Mouse (Mus musculus) liver, postnatal 0 days (tissue): ENCODE results near the gene Ppp1r12a. TPM values are rescaled to one million over a fixed set of nuclear protein-coding genes. Genes with fewer than 3 reads are reported as not detected.

Experiments
- ATAC-seq: fragments of 200-750 bp; cut with Nextera tagmentation; 2 replicates; pipeline ENCODE4 v1.8.0; 2017; ENCODE audit warnings: mild to moderate bottlenecking, moderate library complexity
- DNase-seq: peaks from one replicate; pipeline ENCODE4 v3.0.0-alpha.2; 2016
- H3K27ac ChIP-seq: fragments of 300-500 bp; sonication (generic); 2 replicates; pipeline ENCODE4 v1.5.1; 2014; ENCODE audit warnings: antibody characterized with exemption, moderate library complexity, mild to moderate bottlenecking, low read depth
- H3K27me3 ChIP-seq: fragments of 300-500 bp; sonication (generic); 2 replicates; pipeline ENCODE4 v1.6.1; 2014; ENCODE audit warnings: low read length, control low read depth, mixed read lengths; ENCODE audit not compliant: insufficient read depth
- H3K36me3 ChIP-seq: fragments of 300-500 bp; sonication (generic); replicated peaks from 2 replicates; pipeline ENCODE4 v1.6.1; 2014; ENCODE audit warnings: mild to moderate bottlenecking, control low read depth, low read length, moderate library complexity, mixed read lengths; ENCODE audit not compliant: insufficient read depth
- H3K4me1 ChIP-seq: fragments of 300-500 bp; sonication (generic); 2 replicates; pipeline ENCODE4 v1.6.1; 2014; ENCODE audit warnings: antibody characterized with exemption, mild to moderate bottlenecking, control low read depth; ENCODE audit not compliant: insufficient read depth
- H3K4me2 ChIP-seq: fragments of 300-500 bp; sonication (generic); 2 replicates; pipeline ENCODE4 v1.6.1; 2014; ENCODE audit warnings: low read depth, mild to moderate bottlenecking, low read length, moderate library complexity, mixed read lengths
- H3K4me3 ChIP-seq: fragments of 300-500 bp; sonication (generic); 2 replicates; pipeline ENCODE4 v1.5.1; 2014; ENCODE audit warnings: low read depth, low read length
- H3K9ac ChIP-seq: fragments of 300-500 bp; sonication (generic); replicated peaks from 2 replicates; pipeline ENCODE4 v1.6.1; 2014; ENCODE audit warnings: mild to moderate bottlenecking, moderate library complexity
- H3K9me3 ChIP-seq: fragments of 300-500 bp; sonication (generic); 2 replicates; pipeline ENCODE4 v1.6.1; 2016; ENCODE audit warnings: mild to moderate bottlenecking, control low read depth, low read length, mixed read lengths
- CTCF ChIP-seq: sonication (generic); IDR thresholded peaks from 2 replicates; pipeline ENCODE4 v1.5.1; 2016; ENCODE audit warnings: antibody characterized with exemption, low read depth
- EP300 ChIP-seq: IDR thresholded peaks from 2 replicates; pipeline ENCODE4 v1.6.1; 2016; ENCODE audit warnings: antibody characterized with exemption, low read depth, mild to moderate bottlenecking
- WGBS: fragments of 180-500 bp; shearing (Covaris S2); extraction: QIAGEN DNeasy Blood & Tissue Kit; methylation state at CpG from one replicate; pipeline ENCODE4 v1.1.7; 2014; ENCODE audit not compliant: insufficient replicate concordance; 5-methylcytosine and 5-hydroxymethylcytosine counted together
- polyA plus RNA-seq: library from polyadenylated mRNA; unstranded; fragments of >200 nt; fragmentation: Nextera tagmentation; extraction: Ambion mirVana; gene quantifications from 2 replicates; pipeline ENCODE4 v1.2.1, GENCODE M21; 2015

Gene Ppp1r12a
- polyA plus RNA-seq, 1 experiment from 2014 or later, result 25.3 TPM

DNA sequence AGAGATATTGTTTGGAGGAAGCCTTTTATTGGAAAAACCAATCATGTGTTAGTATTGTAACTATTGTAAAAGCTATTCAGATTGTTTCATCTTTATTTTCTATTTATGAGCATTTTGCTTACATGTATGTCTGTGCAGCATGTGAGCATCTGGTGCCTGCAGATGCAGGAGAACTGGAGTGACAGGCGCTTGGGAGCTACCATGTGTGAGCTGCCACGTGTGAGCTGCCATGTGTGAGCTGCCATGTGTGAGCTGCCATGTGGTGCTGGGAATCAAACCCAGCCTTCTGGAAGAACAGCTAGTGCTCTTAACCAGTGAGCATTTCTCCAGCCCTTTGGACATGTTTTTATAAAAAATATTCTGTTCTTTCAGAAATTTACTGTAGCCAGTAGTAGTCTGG lies 18.3 kb downstream of the Ppp1r12a start:
- WGBS, result 81% methylated on average over 2 of the region's 2 CpGs
- no peak for TF ChIP-seq CTCF
- TF ChIP-seq EP300, result no peak
- H3K27ac ChIP-seq, result no peak overlapping the region
- DNase-seq (no peak), ATAC-seq (no peak)
- no peaks in the 10 kb centered on the region for H3K36me3 ChIP-seq
- peaks cover 27% of the 10 kb centered on the region for H3K4me1 ChIP-seq
- no peak overlapping the region for H3K4me2 ChIP-seq
- H3K4me3 ChIP-seq, result no peak overlapping the region
- H3K9ac ChIP-seq, result no peak overlapping the region
- H3K9me3 ChIP-seq, result no peaks in the 10 kb centered on the region
- no peaks in the 10 kb centered on the region for H3K27me3 ChIP-seq

DNA sequence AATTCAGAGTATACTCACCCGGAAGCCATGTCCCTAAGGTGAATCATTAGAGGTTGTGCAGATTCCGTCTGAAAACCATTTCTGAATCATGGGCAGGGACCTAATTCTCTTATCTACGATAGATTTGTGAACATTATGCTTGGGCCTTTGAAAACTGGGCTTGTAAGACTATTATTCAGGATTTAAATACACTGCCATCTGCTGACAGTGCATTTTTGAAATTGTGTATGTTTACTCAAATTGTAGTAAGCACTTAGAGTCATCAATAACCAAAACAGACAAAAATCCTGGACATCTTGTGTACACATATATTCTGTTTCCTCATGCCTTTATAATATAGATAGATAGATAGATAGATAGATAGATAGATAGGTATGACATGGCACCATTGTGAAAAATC lies 19.9 kb downstream of the Ppp1r12a start:
- TF ChIP-seq EP300, result no peak
- TF ChIP-seq CTCF, result no peak
- Histone ChIP-seq H3K27me3 (no peaks in the 10 kb centered on the region), H3K4me2 (no peak overlapping the region), H3K27ac (no peak overlapping the region), H3K9ac (no peak overlapping the region), H3K4me1 (peaks cover 27% of the 10 kb centered on the region), H3K4me3 (no peak overlapping the region), H3K9me3 (no peaks in the 10 kb centered on the region), H3K36me3 (no peaks in the 10 kb centered on the region)
- DNase-seq (no peak), ATAC-seq (no peak)
- WGBS, result 76% methylated on average over 3 of the region's 3 CpGs

DNA sequence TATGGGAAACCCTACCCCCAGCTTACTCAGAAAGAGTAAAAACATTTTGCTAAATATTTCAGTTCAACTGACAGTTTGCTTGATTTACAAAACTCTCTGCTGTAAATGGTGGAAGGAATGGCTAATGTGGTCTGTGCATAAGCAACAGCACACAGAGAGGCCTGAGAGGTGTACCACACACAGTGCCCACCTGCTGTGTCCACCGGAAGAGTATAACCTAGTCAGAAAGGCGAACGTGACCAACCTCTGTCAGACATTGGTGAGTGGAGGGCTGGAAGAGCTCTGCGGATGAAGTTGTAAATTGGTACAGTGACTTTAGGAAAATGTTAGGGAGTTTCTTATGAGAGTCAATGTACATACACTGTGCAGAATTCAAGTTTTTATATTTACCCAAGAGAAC lies 20.4 kb downstream of the Ppp1r12a start:
- H3K27me3 ChIP-seq, result no peaks in the 10 kb centered on the region
- 89% methylated on average over 4 of the region's 4 CpGs for WGBS
- no peak overlapping the region for H3K27ac ChIP-seq
- no peak overlapping the region for H3K4me2 ChIP-seq
- H3K4me1 ChIP-seq, result peaks cover 27% of the 10 kb centered on the region
- no peak overlapping the region for H3K9ac ChIP-seq
- no peak overlapping the region for H3K4me3 ChIP-seq
- H3K9me3 ChIP-seq, result no peaks in the 10 kb centered on the region
- TF ChIP-seq EP300 (no peak), CTCF (no peak)
- H3K36me3 ChIP-seq, result no peaks in the 10 kb centered on the region
- ATAC-seq, result no peak
- DNase-seq, result no peak

DNA sequence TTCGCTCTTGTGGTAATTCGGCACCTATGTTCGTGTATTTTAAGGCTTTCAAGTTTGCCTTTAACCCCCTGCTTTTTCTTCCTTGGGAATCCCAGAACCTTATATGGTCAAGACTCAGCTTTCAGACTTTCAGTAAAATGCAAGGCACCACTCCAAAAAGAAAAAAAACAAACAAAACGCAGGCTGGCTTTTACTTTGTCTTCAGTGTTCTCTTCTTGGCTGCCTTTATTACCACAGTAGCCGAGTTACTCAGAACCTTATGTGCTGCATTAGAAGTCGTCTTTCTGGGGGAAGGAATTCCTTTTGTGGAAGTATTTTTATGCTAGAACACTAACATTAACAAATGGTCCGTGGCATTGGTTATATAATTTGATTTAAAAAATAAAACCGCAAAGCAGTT lies 22.8 kb downstream of the Ppp1r12a start:
- TF ChIP-seq CTCF (no peak), EP300 (no peak)
- H3K4me2 ChIP-seq, result no peak overlapping the region
- H3K4me3 ChIP-seq, result no peak overlapping the region
- H3K27ac ChIP-seq, result no peak overlapping the region
- 81% methylated on average over 8 of the region's 8 CpGs for WGBS
- ATAC-seq (no peak), DNase-seq (no peak)
- no peaks in the 10 kb centered on the region for H3K27me3 ChIP-seq
- H3K4me1 ChIP-seq, result peaks cover 15% of the 10 kb centered on the region
- H3K9me3 ChIP-seq, result no peaks in the 10 kb centered on the region
- no peak overlapping the region for H3K9ac ChIP-seq
- H3K36me3 ChIP-seq, result no peaks in the 10 kb centered on the region; the same call in 1 of the 2 replicates

DNA sequence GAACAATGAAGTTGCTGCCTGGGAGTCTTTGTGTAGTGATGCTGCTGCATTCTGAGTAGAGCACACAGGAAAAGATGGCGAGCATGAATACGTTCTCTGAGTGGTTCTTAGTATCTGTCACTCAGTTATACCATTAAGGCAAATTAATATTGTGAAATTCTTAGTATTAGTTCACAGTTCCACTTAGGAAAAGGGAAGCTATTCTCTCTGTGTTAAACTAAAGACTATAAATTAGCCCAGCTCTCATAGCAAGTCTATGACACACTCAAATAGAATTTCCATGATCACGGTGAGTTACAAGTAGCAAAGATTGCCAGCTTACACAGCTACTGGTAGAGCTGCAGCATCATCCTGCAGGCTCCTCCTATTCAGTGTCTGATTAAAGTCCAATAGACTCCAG lies 23.3 kb downstream of the Ppp1r12a start:
- DNase-seq (no peak), ATAC-seq (no peak)
- no peak for TF ChIP-seq CTCF
- H3K9me3 ChIP-seq, result no peaks in the 10 kb centered on the region
- H3K27ac ChIP-seq, result no peak overlapping the region
- H3K36me3 ChIP-seq, result no peaks in the 10 kb centered on the region; the same call in 1 of the 2 replicates
- no peaks in the 10 kb centered on the region for H3K27me3 ChIP-seq
- no peak overlapping the region for H3K9ac ChIP-seq
- H3K4me1 ChIP-seq, result peaks cover 13% of the 10 kb centered on the region
- 69% methylated on average over 3 of the region's 3 CpGs for WGBS
- no peak overlapping the region for H3K4me3 ChIP-seq
- H3K4me2 ChIP-seq, result no peak overlapping the region

DNA sequence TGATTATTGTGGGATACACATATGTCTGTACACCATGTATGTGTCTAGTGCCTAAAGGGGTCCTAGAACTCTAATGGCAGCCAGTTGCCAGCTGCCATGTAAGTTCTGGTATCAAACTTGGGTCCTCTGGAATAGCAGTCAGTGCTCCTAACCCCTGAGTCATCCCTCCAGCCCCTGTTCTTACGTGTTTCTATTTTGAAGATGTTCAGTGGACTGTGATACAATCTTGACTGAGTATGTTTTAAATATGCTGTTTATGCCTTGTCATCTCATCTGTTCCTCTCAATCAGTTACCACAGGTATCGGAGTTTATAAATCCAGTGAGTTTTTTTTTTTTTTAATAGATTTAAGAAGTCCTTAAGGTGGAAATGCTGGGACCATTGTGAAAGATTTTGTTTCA lies 27.3 kb downstream of the Ppp1r12a start:
- H3K4me2 ChIP-seq, result no peak overlapping the region
- TF ChIP-seq EP300 (no peak), CTCF (no peak)
- no peaks in the 10 kb centered on the region for H3K27me3 ChIP-seq
- H3K36me3 ChIP-seq, result no peaks in the 10 kb centered on the region; the same call in 1 of the 2 replicates
- no peak overlapping the region for H3K9ac ChIP-seq
- no peak overlapping the region for H3K27ac ChIP-seq
- H3K9me3 ChIP-seq, result no peaks in the 10 kb centered on the region
- ATAC-seq (no peak), DNase-seq (no peak)
- WGBS, result 73% methylated on average over 2 of the region's 2 CpGs
- no peak overlapping the region for H3K4me3 ChIP-seq
- peaks cover 16% of the 10 kb centered on the region for H3K4me1 ChIP-seq

DNA sequence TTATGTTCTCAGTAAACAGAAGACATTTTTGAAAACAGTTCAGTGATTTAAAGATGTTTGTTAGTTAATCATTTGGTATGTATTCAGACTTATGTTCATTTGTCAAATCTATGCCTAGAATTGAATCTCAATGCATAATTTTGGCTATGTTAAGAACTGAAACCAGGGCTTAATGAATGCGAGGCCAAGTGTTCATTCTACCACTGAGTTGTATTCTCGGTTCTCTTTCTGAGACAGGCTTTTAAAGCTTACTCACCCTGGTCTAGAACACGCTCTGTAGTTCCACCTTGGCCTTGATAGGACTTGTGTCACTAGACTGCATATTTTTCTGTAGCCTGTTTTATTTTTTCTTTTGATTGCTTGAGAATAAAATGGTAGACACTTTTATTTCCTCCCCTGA lies 28.0 kb downstream of the Ppp1r12a start:
- no peak overlapping the region for H3K27ac ChIP-seq
- H3K9ac ChIP-seq, result no peak overlapping the region
- ATAC-seq, result no peak
- no peaks in the 10 kb centered on the region for H3K27me3 ChIP-seq
- TF ChIP-seq EP300 (no peak), CTCF (no peak)
- no peak overlapping the region for H3K4me3 ChIP-seq
- H3K4me2 ChIP-seq, result no peak overlapping the region
- DNase-seq, result no peak
- WGBS, result 76% methylated on average over 3 of the region's 3 CpGs
- H3K4me1 ChIP-seq, result peaks cover 11% of the 10 kb centered on the region
- H3K9me3 ChIP-seq, result no peaks in the 10 kb centered on the region
- H3K36me3 ChIP-seq, result no peaks in the 10 kb centered on the region; the same call in 1 of the 2 replicates
